Mouse (Mus musculus) embryonic facial prominence, embryonic 11.5 days (tissue): ENCODE data around the gene Dgke. TPM values are rescaled to one million over a fixed set of nuclear protein-coding genes. Genes with fewer than 3 reads are reported as not detected.
"Not testable (repeated sequence)": the region's sequence is repeated elsewhere in the genome, so short reads cannot be mapped to it uniquely, and the experiment has no call there.

Source experiments
- ATAC-seq: fragments of 200-750 bp; cut with Nextera tagmentation; replicated peaks from 2 replicates; pipeline ENCODE4 v1.8.0; 2017; ENCODE audit warnings: low read depth; ENCODE audit not compliant: insufficient number of reproducible peaks, low FRiP score, low TSS enrichment
- DNase-seq: peaks from one replicate; pipeline ENCODE4 v3.0.0-alpha.2; 2015; ENCODE audit warnings: low spot score
- H3K27ac ChIP-seq: fragments of 300-500 bp; sonication (generic); replicated peaks from 2 replicates; pipeline ENCODE4 v1.5.1; 2014; ENCODE audit warnings: mild to moderate bottlenecking, low read depth, low read length, control low read depth
- H3K27me3 ChIP-seq: fragments of 300-500 bp; sonication (generic); 2 replicates; pipeline ENCODE4 v1.6.1; 2014; ENCODE audit warnings: mild to moderate bottlenecking, low read length, moderate library complexity, mixed read lengths; ENCODE audit not compliant: control insufficient read depth, insufficient read depth
- H3K36me3 ChIP-seq: fragments of 300-500 bp; sonication (generic); replicated peaks from 2 replicates; pipeline ENCODE4 v1.6.1; 2014; ENCODE audit warnings: low read depth, mild to moderate bottlenecking, low read length, moderate library complexity, mixed read lengths; ENCODE audit not compliant: control insufficient read depth, insufficient read depth
- H3K4me1 ChIP-seq: fragments of 300-500 bp; sonication (generic); 2 replicates; pipeline ENCODE4 v1.6.1; 2014; ENCODE audit warnings: low read length, mixed read lengths; ENCODE audit not compliant: control insufficient read depth, insufficient read depth
- H3K4me2 ChIP-seq: fragments of 300-500 bp; sonication (generic); 2 replicates; pipeline ENCODE4 v1.6.1; 2014; ENCODE audit warnings: low read depth, mild to moderate bottlenecking, control low read depth, low read length, moderate library complexity
- H3K4me3 ChIP-seq: fragments of 300-500 bp; sonication (generic); 2 replicates; pipeline ENCODE4 v1.5.1; 2014; ENCODE audit warnings: low read depth, low read length, control low read depth
- H3K9ac ChIP-seq: fragments of 300-500 bp; sonication (generic); replicated peaks from 2 replicates; pipeline ENCODE4 v1.6.1; 2014; ENCODE audit warnings: mild to moderate bottlenecking, control low read depth, low read length
- H3K9me3 ChIP-seq: fragments of 300-500 bp; sonication (generic); replicated peaks from 2 replicates; pipeline ENCODE4 v1.6.1; 2016; ENCODE audit warnings: mild to moderate bottlenecking, low read length, inconsistent platforms, mixed read lengths; ENCODE audit not compliant: control insufficient read depth
- WGBS: fragments of 180-500 bp; shearing (Covaris S2); extraction: QIAGEN DNeasy Blood & Tissue Kit; methylation state at CpG from one replicate; pipeline ENCODE4 v1.1.7; 2014; 5-methylcytosine and 5-hydroxymethylcytosine counted together
- polyA plus RNA-seq: library from polyadenylated mRNA; unstranded; fragments of >200 nt; fragmentation: Nextera tagmentation; extraction: Ambion mirVana; gene quantifications from 2 replicates; pipeline ENCODE4 v1.2.1, GENCODE M21; 2014

The Dgke gene
- polyA plus RNA-seq, 1 experiment from 2014 or later, result 3.7 TPM

DNA sequence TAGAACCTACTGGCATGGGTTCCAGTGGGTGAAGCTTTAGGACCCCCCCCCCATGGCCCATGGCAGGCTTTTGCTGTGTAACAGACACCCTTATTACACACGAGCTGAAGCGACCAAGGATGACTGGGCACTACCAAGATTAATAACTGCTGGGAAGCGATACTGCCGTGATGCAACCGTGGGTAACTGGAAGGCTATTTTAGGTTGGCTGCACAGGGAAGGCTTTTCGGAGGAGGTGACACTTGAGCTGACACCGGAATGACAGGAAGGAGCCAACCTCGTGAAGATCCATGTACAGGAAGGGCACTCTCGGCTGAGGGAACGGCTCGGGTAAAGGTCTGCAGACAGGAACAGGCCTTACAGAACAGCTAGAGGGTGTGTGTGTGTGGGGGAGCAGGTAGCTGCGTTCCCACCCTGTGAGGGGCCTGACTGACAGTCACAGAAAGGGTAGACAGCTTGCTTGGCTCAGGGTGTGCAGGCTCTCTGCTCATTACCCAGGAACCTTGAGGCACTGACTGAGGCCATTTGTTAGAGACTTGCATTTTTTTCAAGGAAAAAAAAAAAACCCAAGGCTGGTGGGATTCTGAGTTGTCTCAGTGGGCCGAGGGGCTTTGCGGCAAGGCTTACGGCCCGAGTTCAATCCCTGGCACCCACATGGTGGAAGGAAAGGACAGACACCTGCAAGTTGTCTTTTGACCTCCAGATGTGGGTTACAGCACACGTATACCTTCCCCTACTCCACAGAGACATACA, 31.6 kb upstream of the Dgke start:
- Histone ChIP-seq H3K36me3 (no peaks in the 10 kb centered on the region), H3K9ac (no peak overlapping the region), H3K4me1 (no peaks in the 10 kb centered on the region), H3K9me3 (no peaks in the 10 kb centered on the region), H3K4me3 (no peak overlapping the region), H3K27me3 (no peaks in the 10 kb centered on the region), H3K27ac (no peak overlapping the region), H3K4me2 (no peak overlapping the region)
- ATAC-seq, result no peak
- no peak for DNase-seq
- WGBS, result 82% methylated on average over 17 of the region's 17 CpGs

DNA sequence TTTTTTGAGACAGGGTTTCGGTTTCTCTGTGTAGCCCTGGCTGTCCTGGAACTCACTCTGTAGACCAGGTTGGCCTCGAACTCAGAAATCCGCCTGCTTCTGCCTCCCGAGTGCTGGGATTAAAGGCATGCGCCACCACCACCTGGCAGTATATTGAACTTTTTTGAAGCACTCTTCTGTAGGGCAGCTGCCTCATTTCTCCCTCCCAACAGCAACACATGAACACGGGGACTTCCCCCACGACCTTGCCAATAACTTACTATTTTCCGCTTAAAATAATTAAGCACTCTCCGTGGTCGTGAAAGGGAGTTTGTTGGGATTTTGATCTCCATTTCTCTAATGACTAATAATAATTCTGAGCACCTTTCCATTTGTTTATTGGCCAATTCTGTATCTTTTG, 30.6 kb upstream of the Dgke start:
- not testable (repeated sequence) for DNase-seq, H3K27ac ChIP-seq, H3K4me3 ChIP-seq, H3K4me1 ChIP-seq, H3K9ac ChIP-seq, H3K4me2 ChIP-seq, H3K9me3 ChIP-seq, H3K36me3 ChIP-seq, ATAC-seq, H3K27me3 ChIP-seq
- WGBS, result 92% methylated on average over 10 of the region's 10 CpGs

DNA sequence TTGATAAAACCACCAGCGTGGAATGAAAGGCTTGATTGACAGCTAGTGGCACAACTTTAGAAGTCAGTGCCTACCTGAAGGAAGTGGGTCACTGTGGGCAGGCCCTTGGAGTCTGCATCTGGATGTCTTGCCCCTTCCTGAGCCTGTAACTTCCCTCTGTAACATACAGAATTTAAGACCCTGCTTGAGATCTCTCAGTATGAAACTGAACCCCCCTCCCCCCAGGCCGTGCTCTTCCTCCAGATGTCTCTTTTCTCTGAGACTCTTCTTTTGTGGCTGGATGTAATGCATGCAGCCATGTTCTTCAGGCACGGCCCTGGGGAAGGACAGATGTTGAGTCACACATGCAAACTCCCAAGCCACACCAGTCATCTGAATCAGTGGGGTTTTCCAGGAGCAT, 28.7 kb upstream of the Dgke start:
- Histone ChIP-seq H3K27me3 (no peaks in the 10 kb centered on the region), H3K27ac (no peak overlapping the region), H3K9me3 (no peaks in the 10 kb centered on the region), H3K4me2 (no peak overlapping the region), H3K36me3 (no peaks in the 10 kb centered on the region), H3K4me1 (no peaks in the 10 kb centered on the region), H3K9ac (no peak overlapping the region), H3K4me3 (no peak overlapping the region)
- no peak for ATAC-seq
- DNase-seq, result no peak
- WGBS, result 72% methylated on average over 3 of the region's 3 CpGs

DNA sequence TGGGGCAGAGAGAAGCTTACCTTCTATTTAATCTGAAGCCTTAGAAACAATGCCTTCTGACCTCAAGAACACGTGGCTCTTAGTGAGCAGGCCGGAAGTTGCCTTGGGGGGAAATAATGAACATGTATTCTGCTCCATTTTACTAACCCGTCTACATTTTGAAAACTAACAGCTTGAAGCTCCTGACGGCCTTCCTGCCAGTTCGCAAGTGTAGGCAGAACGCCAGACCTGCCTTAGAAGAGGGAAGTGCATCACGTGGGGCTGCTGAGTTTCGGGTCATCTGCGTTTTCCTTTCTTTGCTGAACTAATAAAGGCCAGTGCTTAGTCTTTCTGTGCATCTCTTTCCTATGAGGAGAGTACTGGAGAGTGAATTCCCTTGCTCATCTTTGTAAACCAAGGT, 26.1 kb upstream of the Dgke start:
- no peak for ATAC-seq
- DNase-seq, result no peak
- Histone ChIP-seq H3K27me3 (no peaks in the 10 kb centered on the region), H3K27ac (no peak overlapping the region), H3K9ac (no peak overlapping the region), H3K4me2 (no peak overlapping the region), H3K4me3 (no peak overlapping the region), H3K4me1 (no peaks in the 10 kb centered on the region), H3K36me3 (no peaks in the 10 kb centered on the region), H3K9me3 (no peaks in the 10 kb centered on the region)
- 81% methylated on average over 9 of the region's 9 CpGs for WGBS

GRCm38 (mm10) chr11:89090359-89090758, 23.7 kb upstream of the Dgke start:
- H3K9me3 ChIP-seq, H3K9ac ChIP-seq, H3K4me3 ChIP-seq, H3K4me2 ChIP-seq, ATAC-seq, H3K27me3 ChIP-seq, H3K27ac ChIP-seq, H3K4me1 ChIP-seq, H3K36me3 ChIP-seq, DNase-seq: not testable (repeated sequence)
- WGBS, result 88% methylated on average over 7 of the region's 7 CpGs

DNA sequence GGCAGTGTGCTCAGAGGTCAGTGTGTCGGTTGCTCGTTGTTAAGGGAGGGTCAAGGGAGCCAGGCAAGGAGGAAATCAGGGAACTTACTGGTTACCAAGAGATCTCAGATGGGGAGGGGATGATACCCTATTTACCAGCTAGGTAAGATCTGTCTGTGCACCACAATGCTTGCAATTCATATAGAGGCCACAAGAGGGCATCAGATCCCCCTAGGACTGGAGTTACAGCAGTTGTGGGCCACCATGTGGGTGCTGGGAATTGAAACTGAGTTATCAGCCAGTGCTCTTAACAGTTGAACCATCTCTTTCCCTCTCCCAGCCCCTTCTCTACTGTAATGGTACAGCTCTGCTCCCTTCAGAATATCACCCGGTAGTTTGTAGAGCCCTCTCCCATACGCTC, 22.1 kb upstream of the Dgke start:
- ATAC-seq (no peak), DNase-seq (no peak)
- no peak overlapping the region for H3K27ac ChIP-seq
- H3K4me1 ChIP-seq, result no peaks in the 10 kb centered on the region
- H3K9me3 ChIP-seq, result no peaks in the 10 kb centered on the region
- no peaks in the 10 kb centered on the region for H3K36me3 ChIP-seq
- WGBS, result 92% methylated on average over 4 of the region's 4 CpGs
- H3K4me2 ChIP-seq, result no peak overlapping the region
- no peak overlapping the region for H3K4me3 ChIP-seq
- H3K9ac ChIP-seq, result no peak overlapping the region
- H3K27me3 ChIP-seq, result no peaks in the 10 kb centered on the region

GRCm38 (mm10) chr11:89086208-89086809, 19.7 kb upstream of the Dgke start:
- no peak overlapping the region for H3K4me2 ChIP-seq
- no peaks in the 10 kb centered on the region for H3K27me3 ChIP-seq
- 82% methylated on average over 10 of the region's 10 CpGs for WGBS
- H3K9ac ChIP-seq, result no peak overlapping the region
- H3K9me3 ChIP-seq, result no peaks in the 10 kb centered on the region
- ATAC-seq (no peak), DNase-seq (no peak)
- H3K27ac ChIP-seq, result no peak overlapping the region
- H3K4me1 ChIP-seq, result no peaks in the 10 kb centered on the region
- no peak overlapping the region for H3K4me3 ChIP-seq
- H3K36me3 ChIP-seq, result no peaks in the 10 kb centered on the region

DNA sequence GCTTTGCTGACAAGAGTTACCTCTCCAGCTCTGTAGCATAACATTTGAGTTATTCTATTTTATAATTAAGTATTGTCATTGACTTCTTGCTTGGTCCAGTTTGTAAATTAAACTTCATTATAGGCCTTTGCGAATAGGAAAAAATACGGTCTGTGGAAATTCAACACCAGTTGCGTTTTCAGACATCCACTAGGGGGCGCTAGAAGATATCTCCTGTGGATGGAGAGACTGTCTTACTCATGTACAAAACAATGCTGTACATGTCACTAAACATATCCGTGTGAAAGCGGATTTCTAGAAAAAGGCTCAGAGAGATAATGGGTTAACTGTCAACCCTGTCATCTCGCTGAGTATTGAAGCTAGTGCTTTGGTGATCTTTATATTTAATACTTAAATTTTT, 18.0 kb upstream of the Dgke start:
- Histone ChIP-seq H3K4me2 (no peak overlapping the region), H3K27ac (no peak overlapping the region), H3K4me1 (no peaks in the 10 kb centered on the region), H3K9ac (no peak overlapping the region), H3K36me3 (no peaks in the 10 kb centered on the region), H3K4me3 (no peak overlapping the region), H3K27me3 (no peaks in the 10 kb centered on the region), H3K9me3 (no peaks in the 10 kb centered on the region)
- WGBS, result 42% methylated on average over 7 of the region's 7 CpGs
- DNase-seq (peak; percentile 80), ATAC-seq (no peak)
